Mouse (Mus musculus) erythroblast, embryonic 14.5 days (primary cell): ENCODE measurements around the gene U2af1l4.

Experiments
- GATA1 ChIP-seq: IDR thresholded peaks from 2 replicates; pipeline ENCODE4 v1.6.1; 2012; ENCODE audit warnings: low read length, inconsistent platforms, mixed read lengths
- TAL1 ChIP-seq: IDR thresholded peaks from 3 replicates; pipeline ENCODE4 v1.6.1; 2012; ENCODE audit warnings: low read length, inconsistent platforms, mixed read lengths

GRCm38 (mm10) chr7:30607706-30608309 lies 44.7 kb downstream of the U2af1l4 start:
- no peak for TF ChIP-seq GATA1
- TF ChIP-seq TAL1 = no peak
